In the genomic region with DNA sequence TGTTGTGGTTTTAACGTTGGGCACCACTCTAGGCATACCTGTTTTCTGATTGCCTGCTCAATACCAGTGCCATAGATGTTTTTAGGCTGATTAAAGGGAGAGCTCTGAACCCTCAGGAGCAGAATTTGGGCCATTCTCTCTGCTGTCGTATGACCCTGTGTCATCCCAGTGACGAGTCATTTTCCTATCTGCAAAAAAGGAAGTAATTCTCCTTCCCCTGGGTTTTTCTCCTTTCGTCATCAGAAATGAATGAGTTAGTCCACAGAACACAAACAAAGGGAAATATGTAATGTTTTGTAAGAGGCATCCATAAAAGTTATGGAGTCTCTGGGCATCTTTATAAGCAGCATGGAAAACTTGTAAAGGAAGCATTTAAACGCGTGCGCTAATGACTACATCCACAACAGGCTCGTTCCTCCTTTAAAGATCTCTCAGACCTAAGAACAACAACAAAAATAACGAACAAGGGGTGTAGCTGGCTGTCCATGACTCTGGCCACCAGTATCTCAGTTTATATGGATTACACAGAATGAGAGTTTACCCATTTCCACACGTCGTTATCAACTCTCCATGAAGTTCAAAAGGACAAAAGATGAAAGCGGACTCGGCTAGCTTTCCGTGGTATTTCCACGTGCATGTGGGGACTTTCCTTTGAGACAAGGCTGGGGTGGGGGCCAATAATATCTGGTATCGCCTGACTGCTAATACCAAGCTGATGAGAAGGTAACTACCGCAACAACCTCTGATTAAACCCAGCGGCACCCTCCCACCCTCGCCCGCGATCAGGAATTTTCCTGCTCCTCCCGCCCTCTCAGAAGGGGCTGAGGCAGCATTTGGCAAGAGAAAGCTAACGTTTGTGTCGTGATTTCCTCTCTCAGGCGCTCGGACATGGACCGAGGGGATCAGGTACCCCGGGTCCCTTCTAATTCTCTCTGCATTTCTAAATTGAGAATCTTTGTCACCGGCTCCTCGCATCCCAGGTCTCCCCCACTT, we compare ENCODE assay signal across 8 mouse cellular contexts. TPM values are rescaled to one million over a fixed set of nuclear protein-coding genes. Genes with fewer than 3 reads are reported as not detected.
DNase-seq lines count a peak whose midpoint lies in the region; ATAC-seq and TF ChIP-seq lines count a peak whose summit lies in the region.

No protein-coding gene starts in this region.

- no peak; the same call in 1 of the 2 replicates for ATAC-seq in hindbrain, embryonic 11.5 days (ENCODE audit: low FRiP score)
- ATAC-seq in limb, embryonic 15.5 days (ENCODE audit: insufficient number of reproducible peaks, low FRiP score, low TSS enrichment, low read depth), result no peak
- ATAC-seq in midbrain, embryonic 14.5 days (ENCODE audit: low FRiP score, low TSS enrichment), result no peak

- peak overlapping the region; percentile 53 for H3K27ac ChIP-seq in MEL (ENCODE audit: control insufficient read depth, low read depth, low read length)
- H3K27ac ChIP-seq in embryonic fibroblast, embryonic 13.5 days (ENCODE audit: insufficient read depth, low read length), result peak overlapping the region; percentile 53
- H3K27ac ChIP-seq in hindbrain, embryonic 11.5 days (ENCODE audit: low read depth, low read length), result peak overlapping the region; percentile 94
- H3K27ac ChIP-seq in limb, embryonic 15.5 days, result peak overlapping the region; percentile 93
- peak overlapping the region; percentile 95 for H3K27ac ChIP-seq in midbrain, embryonic 14.5 days (replicated peaks; ENCODE audit: low read depth, low read length)

- H3K4me1 ChIP-seq in MEL (ENCODE audit: control insufficient read depth in 1 of 2, insufficient read depth in 2 of 2, low read length in 2 of 2), result peaks cover 0 to 15% of the 10 kb centered on the region in 2 experiments; a peak in 1 of 4 replicates
- peaks cover 3% of the 10 kb centered on the region for H3K4me1 ChIP-seq in embryonic fibroblast, embryonic 13.5 days (ENCODE audit: control insufficient read depth, insufficient read depth, low read length)
- 0 out of 2 replicates have a peak, but pooled peaks cover 2% of the 10 kb centered on the region for H3K4me1 ChIP-seq in hindbrain, embryonic 11.5 days (replicated peaks; ENCODE audit: control insufficient read depth, insufficient read depth, low read length)
- H3K4me1 ChIP-seq in limb, embryonic 15.5 days, result peaks cover 18% of the 10 kb centered on the region
- H3K4me1 ChIP-seq in midbrain, embryonic 14.5 days (ENCODE audit: control insufficient read depth, insufficient read depth, low read length), result peaks cover 19% of the 10 kb centered on the region

- TF ChIP-seq CTCF in MEL (IDR thresholded peaks at IDR 0.05 in 2 of 3, conservative IDR thresholded peaks at IDR 0.05 in 1 of 3; ENCODE audit: control insufficient read depth in 1 of 3, insufficient read depth in 1 of 3, low read depth in 2 of 3, low read length in 3 of 3, poor library complexity in 1 of 3, severe bottlenecking in 1 of 3), result no peak
- TF ChIP-seq CTCF in embryonic fibroblast, embryonic 13.5 days (IDR thresholded peaks at IDR 0.05; ENCODE audit: borderline replicate concordance, insufficient read depth, low read length), result no peak

- no peaks in the 10 kb centered on the region for H3K27me3 ChIP-seq in MEL (ENCODE audit: control insufficient read depth in 1 of 2, insufficient read depth in 2 of 2, low read length in 2 of 2)
- H3K27me3 ChIP-seq in hindbrain, embryonic 11.5 days (ENCODE audit: control insufficient read depth, insufficient read depth, low read length), result no peaks in the 10 kb centered on the region
- no peaks in the 10 kb centered on the region for H3K27me3 ChIP-seq in limb, embryonic 15.5 days
- no peaks in the 10 kb centered on the region for H3K27me3 ChIP-seq in midbrain, embryonic 14.5 days (ENCODE audit: control insufficient read depth, insufficient read depth, low read length)

- DNase-seq in heart, adult 11 months, result peak; percentile 98
- DNase-seq in heart, postnatal 25 days (ENCODE audit: low spot score), result no peak
- DNase-seq in MEL (ENCODE audit: low read depth, low spot score), result peak; percentile 85
- DNase-seq in hindbrain, embryonic 11.5 days (ENCODE audit: low spot score), result peak; percentile 63
- peak; percentile 74 for DNase-seq in midbrain, embryonic 14.5 days
- no peak for DNase-seq in left cerebral cortex, postnatal 14 days (ENCODE audit: low spot score in 2 of 2)

- intact Hi-C loops in heart, postnatal 25 days (cut with DNase I), result no loop called here
- intact Hi-C loops in left cerebral cortex, postnatal 14 days (cut with DNase I), result no loop called here

- no peak for TF ChIP-seq RAD21 in MEL (IDR thresholded peaks at IDR 0.05; ENCODE audit: low read depth, low read length)

- H3K9ac ChIP-seq in MEL (ENCODE audit: control insufficient read depth, low read depth, low read length, poor library complexity, severe bottlenecking), result peak overlapping the region; percentile 69
- peak overlapping the region; percentile 86 for H3K9ac ChIP-seq in hindbrain, embryonic 11.5 days (ENCODE audit: low read depth, low read length)
- peak overlapping the region; percentile 59 for H3K9ac ChIP-seq in limb, embryonic 15.5 days
- peak overlapping the region; percentile 79 for H3K9ac ChIP-seq in midbrain, embryonic 14.5 days (replicated peaks; ENCODE audit: low read length)

- peak overlapping the region; percentile 55 to 64 for H3K4me3 ChIP-seq in MEL (ENCODE audit: control insufficient read depth in 1 of 2, insufficient read depth in 1 of 2, low read depth in 2 of 2, low read length in 2 of 2)
- H3K4me3 ChIP-seq in embryonic fibroblast, embryonic 13.5 days (ENCODE audit: insufficient read depth, low read length), result peak overlapping the region; percentile 61
- peak overlapping the region; percentile 94 for H3K4me3 ChIP-seq in hindbrain, embryonic 11.5 days (ENCODE audit: low read depth, low read length)
- H3K4me3 ChIP-seq in limb, embryonic 15.5 days, result peak overlapping the region; percentile 97
- peak overlapping the region; percentile 79 for H3K4me3 ChIP-seq in midbrain, embryonic 14.5 days (replicated peaks; ENCODE audit: low read depth, low read length)

- WGBS in hindbrain, embryonic 11.5 days, result 8% methylated on average over 30 of the region's 30 CpGs
- WGBS in limb, embryonic 15.5 days, result 4% methylated on average over 30 of the region's 30 CpGs
- WGBS in midbrain, embryonic 14.5 days, result 5% methylated on average over 30 of the region's 30 CpGs

- peaks cover 29% of the 10 kb centered on the region for H3K79me2 ChIP-seq in MEL (ENCODE audit: control insufficient read depth, insufficient read depth, low read length, poor library complexity)

- H3K36me3 ChIP-seq in MEL (ENCODE audit: control insufficient read depth in 1 of 2, insufficient read depth in 2 of 2, low read length in 2 of 2), result peaks cover 0 to 21% of the 10 kb centered on the region in 2 experiments; a peak in 2 of 4 replicates
- H3K36me3 ChIP-seq in hindbrain, embryonic 11.5 days (ENCODE audit: control insufficient read depth, insufficient read depth, low read length), result peaks cover 5% of the 10 kb centered on the region; the same call in 1 of the 2 replicates
- H3K36me3 ChIP-seq in limb, embryonic 15.5 days, result peaks cover 8% of the 10 kb centered on the region
- H3K36me3 ChIP-seq in midbrain, embryonic 14.5 days (ENCODE audit: control insufficient read depth, insufficient read depth, low read length), result peaks cover 5% of the 10 kb centered on the region

- peak overlapping the region; percentile 90 for H3K4me2 ChIP-seq in hindbrain, embryonic 11.5 days (replicated peaks; ENCODE audit: low read depth, low read length)
- peak overlapping the region; percentile 79 for H3K4me2 ChIP-seq in limb, embryonic 15.5 days
- H3K4me2 ChIP-seq in midbrain, embryonic 14.5 days (ENCODE audit: low read length), result peak overlapping the region; percentile 95

- H3K9me3 ChIP-seq in MEL (replicated peaks; ENCODE audit: insufficient read depth, low read length), result no peaks in the 10 kb centered on the region
- H3K9me3 ChIP-seq in hindbrain, embryonic 11.5 days (ENCODE audit: control insufficient read depth, low read length), result no peaks in the 10 kb centered on the region
- no peaks in the 10 kb centered on the region for H3K9me3 ChIP-seq in limb, embryonic 15.5 days
- H3K9me3 ChIP-seq in midbrain, embryonic 14.5 days (ENCODE audit: control insufficient read depth, low read length), result no peaks in the 10 kb centered on the region

- TF ChIP-seq EP300 in MEL (IDR thresholded peaks at IDR 0.05; ENCODE audit: low read depth in 1 of 2, low read length in 2 of 2), result no peak

- no peak for TF ChIP-seq POLR2A in MEL (IDR thresholded peaks at IDR 0.05; ENCODE audit: control insufficient read depth in 1 of 2, insufficient read depth in 1 of 2, low read depth in 1 of 2, low read length in 2 of 2, poor library complexity in 1 of 2)
- 0 out of 2 replicates have a peak, but pooled peaks have one; percentile 7 for TF ChIP-seq POLR2A in embryonic fibroblast, embryonic 13.5 days (IDR thresholded peaks at IDR 0.05; ENCODE audit: low read depth, low read length)

TF ChIP-seq in MEL, 35 proteins besides CTCF, POLR2A, EP300 and RAD21 (continues in another document):
- TF ChIP-seq NELFE (IDR thresholded peaks at IDR 0.05; ENCODE audit: low read depth, low read length), result 0 out of 2 replicates have a peak, but pooled peaks have one; percentile 9
- no peak for TF ChIP-seq RCOR1 (IDR thresholded peaks at IDR 0.05; ENCODE audit: low read depth, low read length)
- peak; percentile 62; the same call in 1 of the 2 replicates for TF ChIP-seq MYC (IDR thresholded peaks at IDR 0.05; ENCODE audit: low read depth, low read length)
- TF ChIP-seq MAZ (IDR thresholded peaks at IDR 0.05; ENCODE audit: low read depth, low read length), result 0 out of 2 replicates have a peak, but pooled peaks have one; percentile 30
- TF ChIP-seq USF2 (IDR thresholded peaks at IDR 0.05; ENCODE audit: borderline replicate concordance in 1 of 2, insufficient read depth in 1 of 2, low read depth in 1 of 2, low read length in 2 of 2), result no peak
- no peak for TF ChIP-seq JUND (IDR thresholded peaks at IDR 0.05; ENCODE audit: low read depth, low read length)
- 0 out of 2 replicates have a peak, but pooled peaks have one; percentile 23 for TF ChIP-seq TBP (IDR thresholded peaks at IDR 0.05; ENCODE audit: low read depth, low read length)
- TF ChIP-seq MYB (IDR thresholded peaks at IDR 0.05; ENCODE audit: low read depth, low read length), result no peak
- peak; percentile 4; the same call in 1 of the 2 replicates for TF ChIP-seq MAX (IDR thresholded peaks at IDR 0.05; ENCODE audit: low read length)

RNA-seq across cellular contexts. Expression of gene Pim1, which starts 1.3 kb away (rescaled TPM):
- 10 to 100 TPM; 22.1 to 32.7 TPM for total RNA-seq in heart, postnatal 25 days (2021)
- 27.8 and 30.6 TPM in 2 replicates for total RNA-seq in MEL (2012; rRNA removed)
- 10 to 100 TPM in 1 of 2 experiments, not detected in 1; 52.1 TPM for polyA plus RNA-seq in MEL (2012; ENCODE audit: insufficient read depth in 1 of 2, insufficient read length in 2 of 2, low read depth in 1 of 2, low replicate concordance in 2 of 2, missing spikeins in 1 of 2)
- polyA plus RNA-seq in embryonic fibroblast, embryonic 13.5 days (2011; ENCODE audit: insufficient read length, low read depth, missing spikeins), result 27.5 and 30.7 TPM in 2 replicates
- 16.8 and 18.1 TPM in 2 replicates for polyA plus RNA-seq in hindbrain, embryonic 11.5 days (2014; fragmentation: Nextera tagmentation; extraction: Ambion mirVana)
- 20.0 and 21.6 TPM in 2 replicates for polyA plus RNA-seq in limb, embryonic 15.5 days (2015; fragmentation: Nextera tagmentation; extraction: Ambion mirVana)
- 10.1 and 10.3 TPM in 2 replicates for polyA plus RNA-seq in midbrain, embryonic 14.5 days (2014; fragmentation: Nextera tagmentation; extraction: Ambion mirVana)
- 1 to 10 TPM; 3.4 to 4.2 TPM for total RNA-seq in left cerebral cortex, postnatal 14 days (2021)

Comparison
In these comparisons a context has a peak if more than half of its experiments do, and no peak if none do; other contexts are left out.
1. DNase-seq: peak in heart, adult 11 months (single experiment), MEL (single experiment), hindbrain, embryonic 11.5 days (single experiment) and midbrain, embryonic 14.5 days (single experiment); none in heart, postnatal 25 days (single experiment) and left cerebral cortex, postnatal 14 days (0 of 2).
2. Peak in every context shown above with its lines, with median percentiles within 50 percentile points of each other: H3K27ac ChIP-seq, H3K4me3 ChIP-seq, H3K9ac ChIP-seq and H3K4me2 ChIP-seq.